Mouse (Mus musculus): Measurements from ENCODE around the gene Efcab8. TPM values are rescaled to one million over a fixed set of nuclear protein-coding genes. Genes with fewer than 3 reads are reported as not detected.
A peak's percentile ranks its signal among the peaks of the same experiment; 100 is the strongest.

Gene Efcab8
- total RNA-seq (2014; rRNA removed; ENCODE audit: low replicate concordance) (not detected in 2 replicates), polyA plus RNA-seq (2015; fragmentation: Nextera tagmentation; extraction: Ambion mirVana) (0.05 TPM in 1 of 2 replicates, not detected in the other)

GRCm38 (mm10) chr2:153779394-153779981, at the start of gene Efcab8:
Gene Efcab8, plus strand, starts transcription at chr2:153779931.
- H3K9ac ChIP-seq (replicated peaks; ENCODE audit: low read depth, low read length) = 0 out of 2 replicates have a peak within 1 kb of the TSS, but pooled peaks have one; percentile 6
- no peak within 1 kb of the TSS; the same call in 1 of the 2 replicates for H3K27ac ChIP-seq (ENCODE audit: low read depth)
- H3K27me3 ChIP-seq (ENCODE audit: control insufficient read depth, insufficient read depth, low read length) = no peaks in the 10 kb centered on the region
- DNase-seq (ENCODE audit: low spot score) = no peak
- 0 out of 2 replicates have a peak, but pooled peaks cover 6% of the 10 kb centered on the region for H3K4me1 ChIP-seq (ENCODE audit: control insufficient read depth, insufficient read depth)
- no peaks in the 10 kb centered on the region for H3K36me3 ChIP-seq (replicated peaks; ENCODE audit: control insufficient read depth, insufficient read depth, low read length)
- ATAC-seq (ENCODE audit: insufficient read depth, low read depth) = peak; percentile 9; the same call in 1 of the 2 replicates
- WGBS = 40% methylated on average over 12 of the region's 12 CpGs
- TF ChIP-seq EP300 (IDR thresholded peaks at IDR 0.05; ENCODE audit: low read depth) = no peak
- TF ChIP-seq CTCF (IDR thresholded peaks at IDR 0.05; ENCODE audit: low read depth) = no peak
- no peaks in the 10 kb centered on the region for H3K9me3 ChIP-seq (replicated peaks; ENCODE audit: control insufficient read depth, low read length)
- H3K4me2 ChIP-seq (ENCODE audit: low read depth, low read length) = peak within 1 kb of the TSS; percentile 65
- H3K4me3 ChIP-seq (ENCODE audit: low read depth, low read length) = peak within 1 kb of the TSS; percentile 35

- WGBS = 68% methylated on average over 4 of the region's 4 CpGs
These were observed 45.7 kb upstream of the Efcab8 start for GRCm38 (mm10) chr2:153734033-153734432.

GRCm38 (mm10) chr2:153740500-153741436, 39.0 kb upstream of the Efcab8 start, which contains the start of gene Mapre1:
Gene Mapre1, plus strand, starts transcription at chr2:153741274.
- ATAC-seq (ENCODE audit: insufficient read depth, low read depth) = peak; percentile 98
- 10% methylated on average over 58 of the region's 58 CpGs for WGBS

More at GRCm38 (mm10) chr2:153734033-153734432, 45.7 kb upstream of the Efcab8 start:
- no peak for TF ChIP-seq CTCF (IDR thresholded peaks at IDR 0.05; ENCODE audit: low read depth)
- TF ChIP-seq EP300 (IDR thresholded peaks at IDR 0.05; ENCODE audit: low read depth) = no peak
- H3K4me2 ChIP-seq (ENCODE audit: low read depth, low read length) = no peak overlapping the region
- H3K36me3 ChIP-seq (replicated peaks; ENCODE audit: control insufficient read depth, insufficient read depth, low read length) = no peaks in the 10 kb centered on the region
- H3K27ac ChIP-seq (ENCODE audit: low read depth) = no peak overlapping the region
- no peaks in the 10 kb centered on the region for H3K9me3 ChIP-seq (replicated peaks; ENCODE audit: control insufficient read depth, low read length)
- no peaks in the 10 kb centered on the region for H3K4me1 ChIP-seq (ENCODE audit: control insufficient read depth, insufficient read depth)
- no peaks in the 10 kb centered on the region for H3K27me3 ChIP-seq (ENCODE audit: control insufficient read depth, insufficient read depth, low read length)
- no peak overlapping the region for H3K4me3 ChIP-seq (ENCODE audit: low read depth, low read length)
- no peak for ATAC-seq (ENCODE audit: insufficient read depth, low read depth)
- no peak overlapping the region for H3K9ac ChIP-seq (replicated peaks; ENCODE audit: low read depth, low read length)
- no peak for DNase-seq (ENCODE audit: low spot score)

GRCm38 (mm10) chr2:153741437-153742065, 38.2 kb upstream of the Efcab8 start:
- TF ChIP-seq CTCF (IDR thresholded peaks at IDR 0.05; ENCODE audit: low read depth) (no peak), EP300 (IDR thresholded peaks at IDR 0.05; ENCODE audit: low read depth) (0 out of 2 replicates have a peak, but pooled peaks have one; percentile 23)
- Histone ChIP-seq H3K9ac (replicated peaks; ENCODE audit: low read depth, low read length) (peak overlapping the region; percentile 82), H3K4me2 (ENCODE audit: low read depth, low read length) (peak overlapping the region; percentile 88), H3K36me3 (replicated peaks; ENCODE audit: control insufficient read depth, insufficient read depth, low read length) (peaks cover 5% of the 10 kb centered on the region; the same call in 1 of the 2 replicates), H3K9me3 (replicated peaks; ENCODE audit: control insufficient read depth, low read length) (no peaks in the 10 kb centered on the region), H3K4me1 (ENCODE audit: control insufficient read depth, insufficient read depth) (peaks cover 43% of the 10 kb centered on the region), H3K27me3 (ENCODE audit: control insufficient read depth, insufficient read depth, low read length) (no peaks in the 10 kb centered on the region), H3K4me3 (ENCODE audit: low read depth, low read length) (peak overlapping the region; percentile 78), H3K27ac (ENCODE audit: low read depth) (peak overlapping the region; percentile 92)
- under 1% methylated on average over 48 of the region's 56 CpGs for WGBS
- DNase-seq (ENCODE audit: low spot score) (peak; percentile 60), ATAC-seq (ENCODE audit: insufficient read depth, low read depth) (peak; percentile 81)

More at GRCm38 (mm10) chr2:153740500-153741436, 39.0 kb upstream of the Efcab8 start, which contains the start of gene Mapre1:
- H3K9ac ChIP-seq (replicated peaks; ENCODE audit: low read depth, low read length) = peak within 1 kb of the TSS; percentile 82
- peak; percentile 99 for DNase-seq (ENCODE audit: low spot score)
- no peaks in the 10 kb centered on the region for H3K27me3 ChIP-seq (ENCODE audit: control insufficient read depth, insufficient read depth, low read length)
- H3K9me3 ChIP-seq (replicated peaks; ENCODE audit: control insufficient read depth, low read length) = no peaks in the 10 kb centered on the region
- H3K4me2 ChIP-seq (ENCODE audit: low read depth, low read length) = peak within 1 kb of the TSS; percentile 88
- TF ChIP-seq CTCF (IDR thresholded peaks at IDR 0.05; ENCODE audit: low read depth) (peak; percentile 8; the same call in 1 of the 2 replicates), EP300 (IDR thresholded peaks at IDR 0.05; ENCODE audit: low read depth) (no peak)
- H3K4me3 ChIP-seq (ENCODE audit: low read depth, low read length) = peak within 1 kb of the TSS; percentile 78
- peaks cover 40% of the 10 kb centered on the region for H3K4me1 ChIP-seq (ENCODE audit: control insufficient read depth, insufficient read depth)
- no peaks in the 10 kb centered on the region for H3K36me3 ChIP-seq (replicated peaks; ENCODE audit: control insufficient read depth, insufficient read depth, low read length)
- peak within 1 kb of the TSS; percentile 92 for H3K27ac ChIP-seq (ENCODE audit: low read depth)

GRCm38 (mm10) chr2:153747994-153748393, 31.7 kb upstream of the Efcab8 start:
- H3K27ac ChIP-seq (ENCODE audit: low read depth) = no peak overlapping the region
- H3K36me3 ChIP-seq (replicated peaks; ENCODE audit: control insufficient read depth, insufficient read depth, low read length) = peaks cover 24% of the 10 kb centered on the region
- no peak for DNase-seq (ENCODE audit: low spot score)
- no peak overlapping the region for H3K4me2 ChIP-seq (ENCODE audit: low read depth, low read length)
- ATAC-seq (ENCODE audit: insufficient read depth, low read depth) = no peak
- no peak for TF ChIP-seq EP300 (IDR thresholded peaks at IDR 0.05; ENCODE audit: low read depth)
- no peak for TF ChIP-seq CTCF (IDR thresholded peaks at IDR 0.05; ENCODE audit: low read depth)
- peaks cover 40% of the 10 kb centered on the region for H3K4me1 ChIP-seq (ENCODE audit: control insufficient read depth, insufficient read depth)
- H3K9me3 ChIP-seq (replicated peaks; ENCODE audit: control insufficient read depth, low read length) = no peaks in the 10 kb centered on the region
- no peaks in the 10 kb centered on the region for H3K27me3 ChIP-seq (ENCODE audit: control insufficient read depth, insufficient read depth, low read length)
- no peak overlapping the region for H3K9ac ChIP-seq (replicated peaks; ENCODE audit: low read depth, low read length)
- no peak overlapping the region for H3K4me3 ChIP-seq (ENCODE audit: low read depth, low read length)

Data from heart, postnatal 0 days (tissue).